Mouse (Mus musculus) heart, adult 2 months (tissue): Measurements from ENCODE around the gene Prss36.

ENCODE experiments used
- CTCF ChIP-seq: fragments of 200-600 bp; IDR thresholded peaks from 2 replicates; pipeline ENCODE4 v1.8.1; 2022; ENCODE audit warnings: antibody characterized with exemption, mild to moderate bottlenecking, moderate library complexity
- POLR2A ChIP-seq: fragments of 200-500 bp; IDR thresholded peaks from 2 replicates; pipeline ENCODE4 v1.6.1; 2011; ENCODE audit warnings: mild to moderate bottlenecking, low read depth, low read length, control low read depth; ENCODE audit not compliant: insufficient read depth

DNA sequence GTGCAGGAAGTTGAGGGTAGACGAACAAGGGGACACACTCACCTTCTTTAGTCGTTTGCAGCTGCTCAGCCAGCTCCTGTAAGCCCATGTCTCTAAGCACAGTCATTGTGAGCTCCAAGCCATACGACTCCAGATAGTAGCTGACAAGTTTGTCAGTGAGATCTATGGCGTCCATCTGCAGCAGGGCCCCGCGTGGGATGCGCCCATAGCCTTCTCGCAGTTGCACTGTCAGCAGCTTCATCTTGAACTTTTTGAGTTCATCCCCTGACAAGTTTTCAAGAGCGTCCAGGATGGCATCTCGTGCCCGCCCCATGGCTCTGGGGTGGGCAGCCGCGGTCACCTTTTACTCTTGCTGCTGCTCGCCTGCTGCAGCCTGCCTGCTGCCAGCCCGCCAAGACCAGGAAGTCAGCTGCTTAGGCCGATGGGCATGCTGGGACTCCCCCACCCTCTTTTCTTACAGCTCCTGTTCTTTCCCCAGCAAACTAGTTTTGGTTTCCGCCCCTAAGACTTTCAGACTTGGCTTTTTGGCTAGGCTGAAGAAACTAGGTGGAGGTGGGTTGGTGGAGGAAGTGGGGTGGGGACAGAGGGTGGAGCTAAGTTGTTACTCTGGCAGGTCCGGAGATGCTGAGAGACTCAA lies 46.9 kb upstream of the Prss36 start, which contains the start of gene Pycard:
- TF ChIP-seq CTCF (no peak), POLR2A (peak; percentile 44; the same call in 1 of the 2 replicates)
